Mouse (Mus musculus): Measurements from ENCODE around the gene Krt81.

Krt81 gene

DNA sequence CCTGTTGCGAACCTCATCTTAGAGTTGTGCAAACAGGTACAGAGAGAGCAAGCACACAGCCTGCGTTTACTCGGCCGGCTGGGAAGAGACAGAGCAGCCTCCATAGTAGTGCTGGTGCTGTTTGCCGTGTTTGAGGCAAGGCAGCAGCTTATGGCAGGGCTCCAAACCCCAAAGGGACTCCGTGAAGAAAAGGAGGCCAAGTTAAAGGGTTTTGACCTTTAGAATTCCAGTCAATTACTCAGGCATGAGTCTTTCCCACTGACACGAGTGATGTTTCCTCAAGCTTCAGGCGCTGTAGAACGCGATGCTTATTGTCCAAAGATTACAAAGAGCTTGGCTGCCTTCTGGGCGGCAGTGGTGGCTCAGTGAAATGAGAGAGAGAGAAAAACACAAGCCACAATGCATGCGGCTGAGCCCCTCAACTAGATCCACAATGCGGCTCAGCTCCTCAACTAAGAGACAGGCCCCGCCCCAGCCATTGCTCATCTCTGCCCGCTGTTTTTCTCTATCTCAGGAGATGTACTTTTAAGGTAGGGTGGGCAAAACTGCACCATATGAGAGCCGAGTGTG, 5.1 kb downstream of the Krt81 start:
- in situ Hi-C loops (cut with MboI; ENCODE audit: low pct_unique_long_range_greater_than_20kb in 1 of 2, low sequenced_read_pairs in 2 of 2, unreplicated experiment in 1 of 2) = no loop called here

DNA sequence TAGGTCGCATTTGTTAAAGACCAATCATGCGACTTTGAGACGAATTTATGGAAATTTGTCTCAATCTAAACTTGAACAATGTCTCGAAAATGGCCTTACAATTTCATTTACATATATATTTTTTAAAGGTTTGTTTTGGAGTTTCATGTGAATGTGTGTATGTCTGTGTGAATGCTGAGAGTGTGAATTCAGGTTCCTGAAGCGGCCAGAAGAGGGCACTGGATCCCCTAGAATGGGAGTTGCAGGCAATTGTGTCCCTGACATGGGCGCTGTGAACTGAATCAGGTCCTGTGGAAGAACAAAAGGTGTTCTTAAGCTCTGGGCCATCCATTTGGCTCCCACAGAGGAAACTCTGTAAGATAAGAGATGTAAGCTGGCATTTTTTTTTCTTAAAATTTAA, 7.7 kb downstream of the Krt81 start:
- in situ Hi-C loops (cut with MboI; ENCODE audit: low pct_unique_long_range_greater_than_20kb in 1 of 2, low sequenced_read_pairs in 2 of 2, unreplicated experiment in 1 of 2) = no loop called here

DNA sequence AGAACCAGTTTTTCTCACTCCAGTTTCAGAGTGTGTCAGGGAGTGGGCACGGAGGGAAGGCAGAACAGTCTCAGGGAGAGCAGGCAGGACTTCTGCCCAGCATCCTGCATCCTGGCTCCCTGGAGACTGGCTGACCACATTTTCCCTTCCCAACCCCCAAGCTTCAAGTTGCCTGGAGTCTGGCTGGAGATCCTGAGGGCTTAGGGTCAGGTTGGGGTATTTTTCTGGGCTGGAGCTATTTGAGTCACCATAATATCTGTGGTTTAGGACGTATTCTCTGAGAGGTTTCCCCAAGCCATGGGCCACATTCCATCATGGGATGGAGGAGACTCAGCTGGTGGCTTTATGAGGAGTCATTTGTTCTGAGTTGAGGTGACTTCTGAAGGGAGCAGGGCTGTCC, 8.3 kb downstream of the Krt81 start:
- in situ Hi-C loops (cut with MboI; ENCODE audit: low pct_unique_long_range_greater_than_20kb in 1 of 2, low sequenced_read_pairs in 2 of 2, unreplicated experiment in 1 of 2) = no loop called here

DNA sequence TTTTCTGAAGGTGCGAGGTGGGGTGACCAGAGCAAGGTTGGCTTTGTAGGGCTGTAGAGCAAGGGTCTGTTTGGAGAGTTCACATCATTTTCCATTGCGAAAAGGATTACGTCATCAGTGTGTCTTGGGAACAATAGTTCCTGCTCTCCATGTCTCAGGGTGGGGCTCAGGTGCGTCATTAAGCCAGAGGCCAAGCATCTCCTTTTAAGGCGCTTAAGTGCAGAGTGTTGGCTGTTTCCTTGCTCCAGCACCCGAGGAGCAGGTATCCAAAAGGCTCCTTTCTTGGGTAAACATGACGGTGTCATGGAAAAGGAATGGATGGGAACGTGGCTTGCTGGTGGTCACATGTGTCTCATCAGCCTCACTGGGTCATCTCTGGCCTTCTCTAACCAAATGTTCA, 8.8 kb downstream of the Krt81 start:
- in situ Hi-C loops (cut with MboI; ENCODE audit: low pct_unique_long_range_greater_than_20kb in 1 of 2, low sequenced_read_pairs in 2 of 2, unreplicated experiment in 1 of 2) = no loop called here

DNA sequence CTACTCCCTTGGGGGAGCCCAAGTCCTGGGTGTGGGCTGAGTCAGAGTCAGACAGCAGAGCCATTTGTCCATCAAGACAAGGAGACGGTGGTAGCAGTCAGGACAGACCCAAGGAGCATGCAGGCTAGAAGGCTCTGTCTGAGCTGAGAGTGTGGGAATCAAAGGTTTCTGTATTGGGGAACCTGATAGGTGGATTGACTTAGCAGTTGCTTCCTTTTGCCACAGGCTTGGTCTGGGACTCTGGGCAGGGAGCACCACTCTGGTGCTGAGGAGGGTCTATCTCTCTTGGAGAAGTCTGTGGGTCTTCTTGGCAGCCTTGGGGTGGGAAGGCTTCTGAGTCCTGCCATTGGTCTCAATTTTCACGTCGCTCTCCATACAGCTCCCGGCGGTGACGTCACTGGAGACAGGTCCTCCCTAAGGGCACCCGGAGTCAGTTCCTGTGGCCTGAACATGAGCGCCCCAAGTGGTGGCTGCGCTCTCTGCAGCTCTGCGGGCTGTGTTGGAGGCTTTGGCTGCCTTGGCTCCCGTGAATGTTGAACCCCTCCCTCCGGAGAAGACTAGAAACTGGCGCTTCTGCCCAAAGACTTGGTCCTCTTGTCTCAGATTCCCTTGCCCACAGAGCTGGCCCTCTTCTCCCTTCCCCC, 10.3 kb downstream of the Krt81 start:
- in situ Hi-C loops (cut with MboI; ENCODE audit: low pct_unique_long_range_greater_than_20kb in 1 of 2, low sequenced_read_pairs in 2 of 2, unreplicated experiment in 1 of 2) = no loop called here

DNA sequence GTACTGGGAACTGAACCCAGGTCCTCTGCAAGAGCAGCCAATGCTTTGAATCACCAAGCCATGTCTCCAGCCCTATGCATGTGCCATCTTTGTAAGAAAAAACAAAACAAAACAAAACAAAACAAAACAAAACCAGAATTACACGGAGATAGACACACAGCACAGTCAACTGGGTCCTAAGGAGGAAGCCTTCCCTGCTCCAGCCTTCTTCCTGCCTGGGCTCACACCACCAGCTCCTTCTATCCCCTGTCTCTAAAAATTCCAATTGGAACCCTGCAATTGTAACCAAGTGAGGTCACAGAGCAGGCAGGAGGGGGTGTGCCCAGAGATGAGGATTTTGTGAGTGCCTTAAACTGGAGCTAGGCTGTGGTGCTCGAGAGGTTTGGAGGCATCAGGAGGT, 16.1 kb downstream of the Krt81 start, which contains the start of gene Krt88:
Krt88 (plus strand) TSS at position 301 of the 400 bp plus-strand sequence.
- in situ Hi-C loops (cut with MboI; ENCODE audit: low pct_unique_long_range_greater_than_20kb in 1 of 2, low sequenced_read_pairs in 2 of 2, unreplicated experiment in 1 of 2) = no loop called here

DNA sequence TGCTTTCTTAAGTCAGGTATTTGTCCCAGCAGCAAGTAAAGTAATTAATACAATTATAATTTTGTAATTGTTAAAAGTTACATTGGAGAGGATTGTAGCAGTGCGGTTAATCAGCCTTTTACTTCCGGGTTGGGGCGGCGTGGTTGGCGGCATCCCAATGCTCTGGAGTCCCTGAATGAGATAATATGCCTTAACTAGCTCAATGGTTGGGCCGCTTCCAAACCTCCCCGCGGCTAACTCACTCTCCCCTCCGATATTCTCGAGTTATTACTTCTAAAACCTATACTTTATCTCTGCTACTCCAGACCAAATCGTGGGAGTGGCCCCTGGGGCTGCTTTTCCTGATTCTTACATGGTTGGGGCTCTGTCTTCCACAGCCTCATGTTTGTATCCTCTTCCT, 17.0 kb downstream of the Krt81 start:
- in situ Hi-C loops (cut with MboI; ENCODE audit: low pct_unique_long_range_greater_than_20kb in 1 of 2, low sequenced_read_pairs in 2 of 2, unreplicated experiment in 1 of 2) = no loop called here

DNA sequence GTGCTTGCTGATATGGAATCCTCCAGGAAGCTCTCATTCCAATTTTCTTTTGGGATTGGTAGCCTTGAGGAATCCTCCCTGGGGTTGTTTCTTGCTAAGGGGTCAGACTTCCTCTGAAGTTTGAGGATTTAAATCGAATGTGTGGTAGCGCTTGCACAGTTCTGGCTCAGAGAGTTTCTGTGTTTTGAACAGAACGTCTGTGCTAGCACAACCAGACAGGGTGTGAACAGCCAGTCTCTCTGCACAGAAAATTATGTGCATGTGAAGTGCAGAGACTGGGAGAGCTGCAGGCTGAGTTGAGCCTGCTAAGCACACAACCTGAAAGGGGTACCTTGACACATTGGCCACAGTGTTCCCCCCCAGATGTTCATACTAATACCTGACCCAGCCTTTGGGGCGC, 22.7 kb downstream of the Krt81 start:
- in situ Hi-C loops (cut with MboI; ENCODE audit: low pct_unique_long_range_greater_than_20kb in 1 of 2, low sequenced_read_pairs in 2 of 2, unreplicated experiment in 1 of 2) = no loop called here

DNA sequence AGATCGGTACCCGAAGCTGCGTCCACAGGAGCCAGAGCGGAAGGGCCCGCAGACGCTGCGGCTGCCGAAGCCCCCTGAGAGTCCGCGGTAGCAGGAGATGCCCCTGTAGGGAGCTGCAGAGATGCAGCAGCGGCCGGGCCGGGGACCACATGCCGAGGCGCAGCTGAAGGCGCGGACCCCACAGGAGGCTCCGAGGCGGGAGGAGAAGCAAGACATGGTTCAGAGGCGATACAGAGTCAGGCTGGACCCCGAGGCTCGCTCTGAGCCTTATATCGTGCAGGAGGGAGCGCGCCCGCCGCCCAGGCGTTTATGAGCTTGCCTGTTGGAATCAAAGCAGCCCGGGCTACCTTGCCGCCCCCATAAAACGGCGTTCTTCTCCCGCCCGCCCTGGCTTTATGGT, 25.0 kb downstream of the Krt81 start, which contains the start of gene Krt87:
Krt87 (minus strand) TSS at position 250 of the 400 bp plus-strand sequence.
- in situ Hi-C loops (cut with MboI; ENCODE audit: low pct_unique_long_range_greater_than_20kb in 1 of 2, low sequenced_read_pairs in 2 of 2, unreplicated experiment in 1 of 2) = no loop called here

DNA sequence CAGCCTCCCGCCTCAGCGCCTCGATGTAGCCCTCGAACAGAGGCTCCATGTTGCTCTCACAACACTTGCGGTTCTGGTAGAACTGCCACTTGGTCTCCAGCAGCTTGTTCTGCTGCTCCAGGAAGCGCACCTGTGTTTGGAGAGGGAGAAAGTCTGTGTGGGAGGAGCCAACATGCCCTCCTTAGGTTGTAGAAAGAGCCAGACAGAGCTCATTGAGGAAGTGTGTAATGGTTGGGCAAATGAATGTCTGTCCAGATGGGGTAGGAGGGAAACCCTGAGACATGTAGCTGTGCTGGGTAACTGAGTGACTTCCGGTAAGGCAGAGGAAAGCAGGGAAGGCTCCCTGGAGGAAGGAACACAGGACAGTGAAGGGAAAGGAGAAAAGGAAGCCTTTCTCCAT, 26.9 kb downstream of the Krt81 start:
- in situ Hi-C loops (cut with MboI; ENCODE audit: low pct_unique_long_range_greater_than_20kb in 1 of 2, low sequenced_read_pairs in 2 of 2, unreplicated experiment in 1 of 2) = no loop called here

DNA sequence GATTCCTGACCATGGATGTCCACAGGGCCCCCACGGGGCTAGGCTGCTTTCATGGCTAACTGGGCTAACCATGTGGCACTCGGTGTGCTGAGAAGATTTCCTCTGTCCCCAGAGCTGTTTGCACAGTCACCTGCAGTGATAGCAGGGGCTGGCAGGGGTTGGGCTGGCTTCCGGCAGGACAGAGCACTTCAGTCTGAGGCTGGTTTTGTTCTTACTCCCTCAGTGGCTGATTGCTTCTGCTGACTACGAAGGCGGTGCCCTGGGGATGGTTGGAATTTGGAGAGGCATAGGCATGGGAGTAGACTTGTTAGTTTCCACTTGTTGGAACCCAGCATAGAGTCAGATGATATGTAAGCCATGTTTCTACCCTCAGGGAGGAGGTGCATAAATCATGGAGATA, 38.6 kb downstream of the Krt81 start:
- in situ Hi-C loops (cut with MboI; ENCODE audit: low pct_unique_long_range_greater_than_20kb in 1 of 2, low sequenced_read_pairs in 2 of 2, unreplicated experiment in 1 of 2) = no loop called here

DNA sequence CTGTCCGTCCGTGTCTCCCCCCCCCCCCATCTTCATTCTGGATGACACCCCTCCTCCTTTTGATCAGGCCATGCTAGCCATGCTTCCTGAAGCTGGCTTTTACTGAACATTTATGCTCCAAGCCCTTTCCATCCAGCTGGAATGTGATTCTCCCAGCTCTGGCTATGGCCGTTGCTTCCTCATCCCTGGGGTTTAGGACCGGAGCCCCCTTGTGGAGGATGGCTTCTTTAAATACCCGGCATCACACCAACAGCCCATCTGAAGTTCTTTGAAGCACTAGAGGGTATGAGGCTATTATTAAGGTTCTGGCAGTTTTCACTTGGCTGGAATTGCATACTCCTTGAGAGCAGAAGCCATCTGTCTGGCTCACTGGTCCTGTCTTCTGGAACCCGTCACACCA, 42.6 kb downstream of the Krt81 start:
- in situ Hi-C loops (cut with MboI; ENCODE audit: low pct_unique_long_range_greater_than_20kb in 1 of 2, low sequenced_read_pairs in 2 of 2, unreplicated experiment in 1 of 2) = no loop called here

DNA sequence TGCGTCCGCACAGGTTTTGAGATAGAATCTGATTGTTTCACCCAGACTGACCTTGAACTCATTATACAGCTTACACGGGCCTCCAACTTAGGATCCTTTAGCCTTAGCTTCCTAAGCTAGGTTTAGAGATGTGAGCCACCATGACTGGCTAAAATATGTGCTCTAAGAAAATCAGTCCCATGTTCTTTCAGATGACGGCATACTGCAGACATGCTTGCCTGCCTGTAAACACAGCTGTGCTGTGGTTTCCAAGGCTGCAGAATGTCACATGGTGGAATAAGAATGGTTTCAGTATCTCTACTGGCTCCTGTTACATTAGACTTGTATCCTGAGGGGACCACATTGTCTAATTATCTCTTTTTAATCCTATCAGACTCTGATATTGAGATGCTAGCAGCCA, 44.6 kb downstream of the Krt81 start:
- in situ Hi-C loops (cut with MboI; ENCODE audit: low pct_unique_long_range_greater_than_20kb in 1 of 2, low sequenced_read_pairs in 2 of 2, unreplicated experiment in 1 of 2) = no loop called here

DNA sequence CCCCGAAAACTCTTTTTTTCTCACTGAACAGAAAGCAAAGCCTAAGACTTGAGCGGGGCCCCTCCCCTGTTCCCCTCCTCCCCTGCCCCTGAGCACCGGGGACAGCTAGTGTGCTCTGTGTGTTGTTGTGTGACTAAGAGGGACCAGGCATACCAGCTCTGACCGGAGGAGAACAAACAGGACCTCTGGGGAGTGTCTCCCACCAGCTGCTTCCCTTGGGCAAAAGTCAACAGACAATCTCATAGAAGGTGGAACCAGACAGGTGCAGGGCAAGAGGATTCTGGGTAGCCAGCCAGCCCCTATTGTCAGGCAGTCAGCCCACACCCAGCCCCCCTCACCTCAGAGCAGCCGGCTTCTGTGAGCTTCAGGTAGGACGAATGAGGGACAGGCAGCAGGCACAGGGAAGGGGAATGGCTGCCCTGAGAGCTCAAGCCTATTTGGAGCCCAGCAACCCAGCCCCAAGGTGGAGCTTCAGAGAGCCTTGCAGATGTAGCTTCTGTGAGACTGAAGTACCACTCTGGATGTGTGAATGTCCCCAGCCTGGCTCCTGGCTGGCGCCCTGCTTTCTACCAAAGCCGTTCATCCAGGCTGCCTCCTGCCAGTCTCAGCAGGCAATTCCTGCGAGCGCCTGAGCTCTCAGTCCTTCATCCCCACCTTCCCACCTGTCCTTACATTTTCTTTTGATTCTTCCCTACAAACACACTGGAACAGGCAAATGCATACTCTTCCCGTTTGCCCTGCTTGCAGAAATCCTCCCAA, 48.6 kb downstream of the Krt81 start:
- in situ Hi-C loops (cut with MboI; ENCODE audit: low pct_unique_long_range_greater_than_20kb in 1 of 2, low sequenced_read_pairs in 2 of 2, unreplicated experiment in 1 of 2) = no loop called here

DNA sequence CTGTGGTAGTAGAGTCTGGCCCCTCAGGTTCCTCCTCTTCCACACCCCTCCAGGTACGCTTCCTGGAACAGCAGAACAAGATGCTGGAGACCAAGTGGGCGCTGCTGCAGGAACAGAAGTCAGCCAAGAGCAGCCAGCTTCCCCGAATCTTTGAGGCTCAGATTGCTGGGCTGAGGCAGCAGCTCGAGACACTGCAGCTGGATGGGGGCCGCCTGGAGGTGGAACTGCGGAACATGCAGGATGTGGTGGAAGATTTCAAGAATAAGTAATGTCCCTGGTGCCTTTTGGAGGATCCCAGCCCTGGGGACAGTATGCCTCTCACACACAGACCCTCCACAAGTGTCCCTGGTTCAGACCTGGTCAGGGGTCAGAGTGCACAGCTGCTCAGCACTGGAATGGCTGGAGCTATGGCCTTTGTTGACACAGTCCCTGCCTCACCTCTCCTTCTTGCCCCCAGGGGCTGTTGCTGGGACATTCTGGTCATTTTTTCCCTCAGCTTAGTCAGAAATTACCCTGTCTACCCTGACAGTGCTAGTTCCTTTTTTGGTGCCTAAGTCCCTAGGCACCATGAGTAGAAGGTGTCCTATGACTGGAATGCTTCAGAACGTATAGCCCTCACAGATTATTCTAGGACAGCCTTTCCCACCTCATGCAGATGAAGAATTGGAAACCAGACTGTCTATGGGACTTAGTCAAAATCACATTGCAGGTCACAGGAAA, 49.5 kb downstream of the Krt81 start:
- in situ Hi-C loops (cut with MboI; ENCODE audit: low pct_unique_long_range_greater_than_20kb in 1 of 2, low sequenced_read_pairs in 2 of 2, unreplicated experiment in 1 of 2) = no loop called here

DNA sequence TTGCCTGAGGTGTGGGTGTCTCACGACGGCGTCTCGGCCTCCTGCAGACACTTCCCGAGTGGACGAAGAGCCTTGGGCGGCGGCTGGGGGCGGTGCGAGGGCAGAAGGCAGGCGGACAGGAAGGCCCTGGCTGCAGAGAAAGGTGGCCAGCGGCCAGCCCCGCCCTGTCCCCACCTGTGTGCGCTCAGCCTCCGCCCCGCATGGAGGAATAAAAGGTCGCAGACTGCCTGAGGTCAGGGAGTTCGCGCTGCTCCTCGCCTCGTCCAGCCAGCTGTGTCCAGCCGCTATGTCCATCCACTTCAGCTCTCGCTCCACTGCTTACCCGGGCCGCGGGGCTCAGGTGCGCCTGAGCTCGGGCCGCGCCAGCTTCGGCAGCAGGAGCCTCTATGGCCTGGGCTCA, 51.4 kb downstream of the Krt81 start:
- in situ Hi-C loops (cut with MboI; ENCODE audit: low pct_unique_long_range_greater_than_20kb in 1 of 2, low sequenced_read_pairs in 2 of 2, unreplicated experiment in 1 of 2) = no loop called here

DNA sequence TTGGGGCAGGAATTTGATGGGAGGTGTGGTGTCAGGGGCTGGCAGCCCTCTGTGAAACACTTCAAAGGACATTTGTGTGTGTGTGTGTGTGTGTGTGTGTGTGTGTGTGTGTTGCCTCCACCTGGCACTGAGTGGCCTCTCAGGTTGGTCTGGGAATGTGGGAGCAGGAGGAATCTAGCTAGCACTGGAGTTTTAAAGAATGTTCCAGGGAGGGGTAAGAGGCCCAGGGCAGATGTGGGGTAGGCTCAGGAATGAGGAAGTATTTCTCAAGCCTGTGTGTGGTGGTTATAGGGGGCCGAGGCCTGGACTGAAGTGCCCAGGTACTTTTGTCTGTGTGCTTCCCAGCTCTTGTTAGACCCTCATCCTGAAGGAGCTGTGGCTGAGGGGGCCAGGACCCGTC, 52.8 kb downstream of the Krt81 start, which contains the start of gene Krt7:
Krt7 (plus strand) TSS at position 269 of the 400 bp plus-strand sequence.
- in situ Hi-C loops (cut with MboI; ENCODE audit: low pct_unique_long_range_greater_than_20kb in 1 of 2, low sequenced_read_pairs in 2 of 2, unreplicated experiment in 1 of 2) = no loop called here
